Mouse (Mus musculus): Measurements from ENCODE around the gene Slc10a3.
A peak's percentile ranks its signal among the peaks of the same experiment; 100 is the strongest.
"Not testable (repeated sequence)": the region's sequence is repeated elsewhere in the genome, so short reads cannot be mapped to it uniquely, and the experiment has no call there.

Gene Slc10a3

GRCm38 (mm10) chrX:74372888-74373549 lies at the start of gene Slc10a3, which contains the start of gene Ubl4a:
TSS of gene Slc10a3 (minus strand) at chrX:74373349.
TSS of gene Ubl4a (minus strand) at chrX:74373218.
- DNase-seq (ENCODE audit: low read depth, low spot score), result peak; percentile 93

- peak; percentile 77 for DNase-seq (ENCODE audit: low read depth, low spot score)
Observed at GRCm38 (mm10) chrX:74413377-74413776, 40.2 kb upstream of the Slc10a3 start.

- peak; percentile 12 for DNase-seq (ENCODE audit: low read depth, low spot score)
Observed at GRCm38 (mm10) chrX:74408340-74408739, 35.2 kb upstream of the Slc10a3 start.

- DNase-seq (ENCODE audit: low read depth, low spot score), result no peak
Observed at GRCm38 (mm10) chrX:74400136-74400535, 27.0 kb upstream of the Slc10a3 start.

- peak; percentile 94 for DNase-seq (ENCODE audit: low read depth, low spot score)
Observed at GRCm38 (mm10) chrX:74392535-74393443, 19.6 kb upstream of the Slc10a3 start, which contains the start of the genes Fam3a and Ikbkg. TSS of gene Fam3a (minus strand) at chrX:74393272. TSS of gene Ikbkg (plus strand) at chrX:74393290.

GRCm38 (mm10) chrX:74388153-74388552 lies 15.0 kb upstream of the Slc10a3 start:
- DNase-seq (ENCODE audit: low read depth, low spot score), result no peak

- no peak for DNase-seq (ENCODE audit: low read depth, low spot score)
Observed at GRCm38 (mm10) chrX:74384451-74384850, 11.3 kb upstream of the Slc10a3 start.

- DNase-seq (ENCODE audit: low read depth, low spot score), result peak; percentile 73
Observed at GRCm38 (mm10) chrX:74368209-74368909, 4.8 kb downstream of the Slc10a3 start.

GRCm38 (mm10) chrX:74367512-74367911 lies 5.6 kb downstream of the Slc10a3 start:
- no peak for DNase-seq (ENCODE audit: low read depth, low spot score)

- DNase-seq (ENCODE audit: low read depth, low spot score), result no peak
Observed at GRCm38 (mm10) chrX:74359171-74359570, 14.0 kb downstream of the Slc10a3 start.

- not testable (repeated sequence) for DNase-seq (ENCODE audit: low read depth, low spot score)
Observed at GRCm38 (mm10) chrX:74357069-74357468, 16.1 kb downstream of the Slc10a3 start.

- peak; percentile 86 for DNase-seq (ENCODE audit: low read depth, low spot score)
Observed at GRCm38 (mm10) chrX:74353467-74353770, 19.7 kb downstream of the Slc10a3 start, which contains the start of gene Lage3. TSS of gene Lage3 (minus strand) at chrX:74353618.

GRCm38 (mm10) chrX:74352645-74353466 lies 20.3 kb downstream of the Slc10a3 start:
- DNase-seq (ENCODE audit: low read depth, low spot score), result no peak

- no peak for DNase-seq (ENCODE audit: low read depth, low spot score)
Observed at GRCm38 (mm10) chrX:74330166-74330930, 42.8 kb downstream of the Slc10a3 start.

- no peak for DNase-seq (ENCODE audit: low read depth, low spot score)
Observed at GRCm38 (mm10) chrX:74329215-74329671, 43.9 kb downstream of the Slc10a3 start.

- DNase-seq (ENCODE audit: low read depth, low spot score), result peak; percentile 73
Observed at GRCm38 (mm10) chrX:74328725-74329161, 44.4 kb downstream of the Slc10a3 start, which contains the start of gene Plxna3. TSS of gene Plxna3 (plus strand) at chrX:74329066.

Measured in CD4-positive helper T cell, adult 2 months (primary cell).